Mouse (Mus musculus): Measurements from ENCODE around the gene Phospho2.
"Not testable (repeated sequence)": the region's sequence is repeated elsewhere in the genome, so short reads cannot be mapped to it uniquely, and the experiment has no call there.

Gene Phospho2

GRCm38 (mm10) chr2:69789429-69790069 is at the start of gene Phospho2, which contains the start of gene Ccdc173:
TSS of gene Phospho2 (plus strand) at chr2:69789623.
TSS of gene Ccdc173 (minus strand) at chr2:69789575.
- peak; percentile 100 for DNase-seq (ENCODE audit: low read depth, low spot score)

- peak; percentile 27 for DNase-seq (ENCODE audit: low read depth, low spot score)
Measured at GRCm38 (mm10) chr2:69745091-69745490, 44.3 kb upstream of the Phospho2 start.

- DNase-seq (ENCODE audit: low read depth, low spot score): no peak
Measured at GRCm38 (mm10) chr2:69760980-69761379, 28.4 kb upstream of the Phospho2 start.

GRCm38 (mm10) chr2:69763340-69763739 is 26.1 kb upstream of the Phospho2 start:
- no peak for DNase-seq (ENCODE audit: low read depth, low spot score)

- peak; percentile 21 for DNase-seq (ENCODE audit: low read depth, low spot score)
Measured at GRCm38 (mm10) chr2:69764716-69765115, 24.7 kb upstream of the Phospho2 start.

- no peak for DNase-seq (ENCODE audit: low read depth, low spot score)
Measured at GRCm38 (mm10) chr2:69773331-69773730, 16.1 kb upstream of the Phospho2 start.

GRCm38 (mm10) chr2:69777985-69778835 is 11.2 kb upstream of the Phospho2 start:
- DNase-seq (ENCODE audit: low read depth, low spot score): no peak

GRCm38 (mm10) chr2:69778836-69779177 is 10.6 kb upstream of the Phospho2 start:
- peak; percentile 71 for DNase-seq (ENCODE audit: low read depth, low spot score)

- no peak for DNase-seq (ENCODE audit: low read depth, low spot score)
Measured at GRCm38 (mm10) chr2:69788974-69789373, 449 bp upstream of the Phospho2 start.

- DNase-seq (ENCODE audit: low read depth, low spot score): peak; percentile 98
Measured at GRCm38 (mm10) chr2:69790285-69790684, 862 bp downstream of the Phospho2 start.

GRCm38 (mm10) chr2:69790722-69791121 is 1.3 kb downstream of the Phospho2 start:
- no peak for DNase-seq (ENCODE audit: low read depth, low spot score)

- DNase-seq (ENCODE audit: low read depth, low spot score): peak; percentile 56
Measured at GRCm38 (mm10) chr2:69802911-69803312, 13.5 kb downstream of the Phospho2 start.

- DNase-seq (ENCODE audit: low read depth, low spot score): no peak
Measured at GRCm38 (mm10) chr2:69803756-69804155, 14.3 kb downstream of the Phospho2 start.

GRCm38 (mm10) chr2:69804663-69805062 is 15.2 kb downstream of the Phospho2 start:
- DNase-seq (ENCODE audit: low read depth, low spot score): not testable (repeated sequence)

GRCm38 (mm10) chr2:69810169-69810568 is 20.7 kb downstream of the Phospho2 start:
- no peak for DNase-seq (ENCODE audit: low read depth, low spot score)

- DNase-seq (ENCODE audit: low read depth, low spot score): not testable (repeated sequence)
Measured at GRCm38 (mm10) chr2:69811349-69811748, 21.9 kb downstream of the Phospho2 start.

- DNase-seq (ENCODE audit: low read depth, low spot score): no peak
Measured at GRCm38 (mm10) chr2:69816575-69816974, 27.2 kb downstream of the Phospho2 start.

GRCm38 (mm10) chr2:69818350-69819085 is 29.1 kb downstream of the Phospho2 start:
- no peak for DNase-seq (ENCODE audit: low read depth, low spot score)

GRCm38 (mm10) chr2:69820201-69820600 is 30.8 kb downstream of the Phospho2 start:
- no peak for DNase-seq (ENCODE audit: low read depth, low spot score)

GRCm38 (mm10) chr2:69821711-69822110 is 32.3 kb downstream of the Phospho2 start, which contains the start of gene Klhl23:
TSS of gene Klhl23 (plus strand) at chr2:69821944.
- DNase-seq (ENCODE audit: low read depth, low spot score): no peak

- DNase-seq (ENCODE audit: low read depth, low spot score): peak; percentile 12
Measured at GRCm38 (mm10) chr2:69822361-69823128, 33.1 kb downstream of the Phospho2 start.

Measured in 3T3-L1 (cell line).